Mouse (Mus musculus) forebrain, embryonic 10.5 days (tissue): Measurements from ENCODE around the gene Ehbp1. TPM values are rescaled to one million over a fixed set of nuclear protein-coding genes. Genes with fewer than 3 reads are reported as not detected.

Source experiments
- DNase-seq: peaks from one replicate; pipeline ENCODE4 v3.0.0-alpha.2; 2017; ENCODE audit warnings: low spot score; ENCODE audit errors: extremely low spot score
- H3K27ac ChIP-seq: fragments of 300-500 bp; sonication (generic); 2 replicates; pipeline ENCODE4 v1.5.1; 2016; ENCODE audit warnings: mild to moderate bottlenecking
- H3K27me3 ChIP-seq: fragments of 300-500 bp; sonication (generic); 2 replicates; pipeline ENCODE4 v1.6.1; 2016; ENCODE audit warnings: mild to moderate bottlenecking; ENCODE audit not compliant: poor library complexity, severe bottlenecking
- H3K36me3 ChIP-seq: fragments of 300-500 bp; sonication (generic); replicated peaks from 2 replicates; pipeline ENCODE4 v1.6.1; 2016; ENCODE audit warnings: mild to moderate bottlenecking, moderate library complexity
- H3K4me1 ChIP-seq: fragments of 300-500 bp; sonication (generic); 2 replicates; pipeline ENCODE4 v1.6.1; 2016
- H3K4me3 ChIP-seq: fragments of 300-500 bp; sonication (generic); 2 replicates; pipeline ENCODE4 v1.5.1; 2016; ENCODE audit warnings: mild to moderate bottlenecking, moderate library complexity
- H3K9me3 ChIP-seq: fragments of 300-500 bp; sonication (generic); 2 replicates; pipeline ENCODE4 v1.6.1; 2016; ENCODE audit warnings: mild to moderate bottlenecking, moderate library complexity
- WGBS: fragments of 180-500 bp; shearing (Covaris S2); methylation state at CpG from one replicate; pipeline ENCODE4 v1.1.7; 2016; 5-methylcytosine and 5-hydroxymethylcytosine counted together
- polyA plus RNA-seq: library from polyadenylated mRNA; unstranded; fragments of >200 nt; fragmentation: Nextera tagmentation; extraction: Ambion mirVana; gene quantifications from 2 replicates; pipeline ENCODE4 v1.2.1, GENCODE M21; 2016

Gene Ehbp1
- polyA plus RNA-seq, 1 experiment from 2014 or later: 12.6 TPM

GRCm38 (mm10) chr11:22347651-22348535 lies 5.8 kb upstream of the Ehbp1 start:
- WGBS: 42% methylated on average over 13 of the region's 13 CpGs
- peak; percentile 32 for DNase-seq

GRCm38 (mm10) chr11:22327302-22327910 lies 14.7 kb downstream of the Ehbp1 start:
- no peaks in the 10 kb centered on the region for H3K36me3 ChIP-seq
- H3K9me3 ChIP-seq: no peaks in the 10 kb centered on the region
- H3K4me3 ChIP-seq: no peak overlapping the region
- no peak for DNase-seq
- H3K27me3 ChIP-seq: no peaks in the 10 kb centered on the region
- 74% methylated on average over 2 of the region's 2 CpGs for WGBS
- H3K4me1 ChIP-seq: peaks cover 6% of the 10 kb centered on the region
- no peak overlapping the region for H3K27ac ChIP-seq

More at GRCm38 (mm10) chr11:22347651-22348535, 5.8 kb upstream of the Ehbp1 start:
- H3K27me3 ChIP-seq: 0 out of 2 replicates have a peak, but pooled peaks cover 5% of the 10 kb centered on the region
- peak overlapping the region; percentile 83 for H3K27ac ChIP-seq
- no peaks in the 10 kb centered on the region for H3K36me3 ChIP-seq
- no peaks in the 10 kb centered on the region for H3K9me3 ChIP-seq
- peaks cover 38% of the 10 kb centered on the region for H3K4me1 ChIP-seq
- H3K4me3 ChIP-seq: no peak overlapping the region

GRCm38 (mm10) chr11:22317824-22318411 lies 24.2 kb downstream of the Ehbp1 start:
- Histone ChIP-seq H3K36me3 (no peaks in the 10 kb centered on the region), H3K9me3 (no peaks in the 10 kb centered on the region), H3K27ac (no peak overlapping the region), H3K4me1 (no peaks in the 10 kb centered on the region), H3K4me3 (no peak overlapping the region), H3K27me3 (no peaks in the 10 kb centered on the region)
- no peak for DNase-seq
- WGBS: 92% methylated on average over 6 of the region's 6 CpGs

GRCm38 (mm10) chr11:22315801-22316200 lies 26.3 kb downstream of the Ehbp1 start:
- Histone ChIP-seq H3K9me3 (no peaks in the 10 kb centered on the region), H3K27ac (no peak overlapping the region), H3K27me3 (no peaks in the 10 kb centered on the region), H3K4me1 (no peaks in the 10 kb centered on the region), H3K36me3 (no peaks in the 10 kb centered on the region), H3K4me3 (no peak overlapping the region)
- 82% methylated on average over 1 of the region's 1 CpGs for WGBS
- DNase-seq: no peak

GRCm38 (mm10) chr11:22301164-22301563 lies 40.9 kb downstream of the Ehbp1 start:
- Histone ChIP-seq H3K36me3 (no peaks in the 10 kb centered on the region), H3K27me3 (no peaks in the 10 kb centered on the region), H3K4me1 (no peaks in the 10 kb centered on the region), H3K4me3 (no peak overlapping the region), H3K27ac (no peak overlapping the region), H3K9me3 (no peaks in the 10 kb centered on the region)
- no peak for DNase-seq
- WGBS: 66% methylated on average over 6 of the region's 6 CpGs

GRCm38 (mm10) chr11:22289164-22289563 lies 52.9 kb downstream of the Ehbp1 start:
- Histone ChIP-seq H3K4me1 (peaks cover 29% of the 10 kb centered on the region), H3K4me3 (no peak overlapping the region), H3K36me3 (no peaks in the 10 kb centered on the region), H3K27me3 (no peaks in the 10 kb centered on the region), H3K27ac (no peak overlapping the region), H3K9me3 (no peaks in the 10 kb centered on the region)
- no peak for DNase-seq

GRCm38 (mm10) chr11:22287513-22287900 lies 54.6 kb downstream of the Ehbp1 start:
- 2% methylated on average over 6 of the region's 6 CpGs for WGBS
- peaks cover 8% of the 10 kb centered on the region for H3K36me3 ChIP-seq
- DNase-seq: no peak
- peak overlapping the region; percentile 97 for H3K27ac ChIP-seq
- H3K27me3 ChIP-seq: no peaks in the 10 kb centered on the region
- peaks cover 35% of the 10 kb centered on the region for H3K4me1 ChIP-seq
- H3K9me3 ChIP-seq: no peaks in the 10 kb centered on the region
- peak overlapping the region; percentile 85 for H3K4me3 ChIP-seq

GRCm38 (mm10) chr11:22286885-22287512 lies 55.1 kb downstream of the Ehbp1 start:
- no peaks in the 10 kb centered on the region for H3K27me3 ChIP-seq
- peak; percentile 90 for DNase-seq
- H3K4me3 ChIP-seq: peak overlapping the region; percentile 85

GRCm38 (mm10) chr11:22286371-22286872 lies 55.7 kb downstream of the Ehbp1 start:
- Histone ChIP-seq H3K9me3 (no peaks in the 10 kb centered on the region), H3K4me3 (peak overlapping the region; percentile 85), H3K27me3 (no peaks in the 10 kb centered on the region), H3K27ac (peak overlapping the region; percentile 97), H3K4me1 (peaks cover 35% of the 10 kb centered on the region), H3K36me3 (peaks cover 18% of the 10 kb centered on the region)
- peak; percentile 77 for DNase-seq
- under 1% methylated on average over 38 of the region's 39 CpGs for WGBS

More at GRCm38 (mm10) chr11:22286885-22287512, 55.1 kb downstream of the Ehbp1 start:
- H3K36me3 ChIP-seq: peaks cover 13% of the 10 kb centered on the region
- under 1% methylated on average over 33 of the region's 43 CpGs for WGBS
- no peaks in the 10 kb centered on the region for H3K9me3 ChIP-seq
- peaks cover 35% of the 10 kb centered on the region for H3K4me1 ChIP-seq
- H3K27ac ChIP-seq: peak overlapping the region; percentile 97

- Histone ChIP-seq H3K36me3 (peaks cover 51% of the 10 kb centered on the region), H3K27ac (no peak overlapping the region)
- 89% methylated on average over 3 of the region's 3 CpGs for WGBS
These were observed 65.4 kb downstream of the Ehbp1 start for GRCm38 (mm10) chr11:22276656-22277055.

GRCm38 (mm10) chr11:22274144-22274543 lies 67.9 kb downstream of the Ehbp1 start:
- Histone ChIP-seq H3K27me3 (no peaks in the 10 kb centered on the region), H3K4me1 (no peaks in the 10 kb centered on the region), H3K36me3 (peaks cover 30% of the 10 kb centered on the region), H3K27ac (no peak overlapping the region), H3K4me3 (no peak overlapping the region), H3K9me3 (no peaks in the 10 kb centered on the region)
- no peak for DNase-seq
- WGBS: 96% methylated on average over 2 of the region's 2 CpGs

More at GRCm38 (mm10) chr11:22276656-22277055, 65.4 kb downstream of the Ehbp1 start:
- Histone ChIP-seq H3K9me3 (no peaks in the 10 kb centered on the region), H3K4me3 (no peak overlapping the region), H3K27me3 (no peaks in the 10 kb centered on the region), H3K4me1 (no peaks in the 10 kb centered on the region)
- no peak for DNase-seq

GRCm38 (mm10) chr11:22273378-22273777 lies 68.7 kb downstream of the Ehbp1 start:
- H3K27ac ChIP-seq: no peak overlapping the region
- no peaks in the 10 kb centered on the region for H3K27me3 ChIP-seq
- DNase-seq: no peak
- H3K4me1 ChIP-seq: no peaks in the 10 kb centered on the region
- H3K36me3 ChIP-seq: peaks cover 22% of the 10 kb centered on the region
- no peaks in the 10 kb centered on the region for H3K9me3 ChIP-seq
- H3K4me3 ChIP-seq: no peak overlapping the region
- WGBS: 91% methylated on average over 7 of the region's 7 CpGs
